Mouse (Mus musculus) intestine, embryonic 16.5 days (tissue): Measurements from ENCODE around the gene Tmem214. TPM values are rescaled to one million over a fixed set of nuclear protein-coding genes. Genes with fewer than 3 reads are reported as not detected.

Experiments used
- ATAC-seq: fragments of 200-750 bp; cut with Nextera tagmentation; 2 replicates; pipeline ENCODE4 v1.8.0; 2017; ENCODE audit warnings: moderate TSS enrichment, moderate library complexity
- H3K27ac ChIP-seq: fragments of 300-500 bp; sonication (generic); 2 replicates; pipeline ENCODE4 v1.5.1; 2014; ENCODE audit warnings: mild to moderate bottlenecking, low read length
- H3K27me3 ChIP-seq: fragments of 300-500 bp; sonication (generic); replicated peaks from 2 replicates; pipeline ENCODE4 v1.6.1; 2014; ENCODE audit warnings: low read length, control low read depth, mixed read lengths; ENCODE audit not compliant: control insufficient read depth, insufficient read depth
- H3K36me3 ChIP-seq: fragments of 300-500 bp; sonication (generic); 2 replicates; pipeline ENCODE4 v1.6.1; 2014; ENCODE audit warnings: low read length, control low read depth; ENCODE audit not compliant: control insufficient read depth, insufficient read depth
- H3K4me1 ChIP-seq: fragments of 300-500 bp; sonication (generic); 2 replicates; pipeline ENCODE4 v1.6.1; 2014; ENCODE audit warnings: low read length, control low read depth, mixed read lengths; ENCODE audit not compliant: control insufficient read depth, insufficient read depth
- H3K4me2 ChIP-seq: fragments of 300-500 bp; sonication (generic); 2 replicates; pipeline ENCODE4 v1.6.1; 2014; ENCODE audit warnings: low read depth, low read length, control low read depth
- H3K4me3 ChIP-seq: fragments of 300-500 bp; sonication (generic); 2 replicates; pipeline ENCODE4 v1.5.1; 2014; ENCODE audit warnings: mild to moderate bottlenecking, low read length
- H3K9ac ChIP-seq: fragments of 300-500 bp; sonication (generic); 2 replicates; pipeline ENCODE4 v1.6.1; 2014; ENCODE audit warnings: low read depth, low read length
- H3K9me3 ChIP-seq: fragments of 300-500 bp; sonication (generic); 2 replicates; pipeline ENCODE4 v1.6.1; 2016; ENCODE audit warnings: low read length, control low read depth; ENCODE audit not compliant: control insufficient read depth
- WGBS: fragments of 180-500 bp; shearing (Covaris S2); extraction: QIAGEN DNeasy Blood & Tissue Kit; methylation state at CpG from one replicate; pipeline ENCODE4 v1.1.7; 2014; 5-methylcytosine and 5-hydroxymethylcytosine counted together
- polyA plus RNA-seq: library from polyadenylated mRNA; unstranded; fragments of >200 nt; fragmentation: Nextera tagmentation; extraction: Ambion mirVana; gene quantifications from 2 replicates; pipeline ENCODE4 v1.2.1, GENCODE M21; 2015

Tmem214 gene
- polyA plus RNA-seq, 1 experiment from 2014 or later = 76.5 TPM

GRCm38 (mm10) chr5:30908426-30909299, 40.9 kb downstream of the Tmem214 start:
- peak overlapping the region; percentile 68 for H3K4me3 ChIP-seq

GRCm38 (mm10) chr5:30909300-30909659, 41.5 kb downstream of the Tmem214 start:
- 0 out of 2 replicates have a peak, but pooled peaks have one; percentile 1 for ATAC-seq
- WGBS = 16% methylated on average over 7 of the region's 7 CpGs
- peak overlapping the region; percentile 71 for H3K9ac ChIP-seq

More at GRCm38 (mm10) chr5:30908426-30909299, 40.9 kb downstream of the Tmem214 start:
- Histone ChIP-seq H3K4me2 (peak overlapping the region; percentile 81), H3K9me3 (no peaks in the 10 kb centered on the region), H3K9ac (peak overlapping the region; percentile 71), H3K36me3 (peaks cover 8% of the 10 kb centered on the region; the same call in 1 of the 2 replicates), H3K4me1 (peaks cover 63% of the 10 kb centered on the region), H3K27me3 (no peaks in the 10 kb centered on the region), H3K27ac (peak overlapping the region; percentile 96)
- peak; percentile 49 for ATAC-seq
- 28% methylated on average over 13 of the region's 13 CpGs for WGBS

GRCm38 (mm10) chr5:30909863-30910262, 42.1 kb downstream of the Tmem214 start:
- H3K4me3 ChIP-seq = no peak overlapping the region
- H3K27ac ChIP-seq = peak overlapping the region; percentile 96
- H3K4me2 ChIP-seq = no peak overlapping the region
- H3K9ac ChIP-seq = no peak overlapping the region
- 77% methylated on average over 7 of the region's 7 CpGs for WGBS
- H3K4me1 ChIP-seq = peaks cover 64% of the 10 kb centered on the region
- H3K36me3 ChIP-seq = peaks cover 5% of the 10 kb centered on the region; the same call in 1 of the 2 replicates
- ATAC-seq = no peak
- H3K27me3 ChIP-seq = no peaks in the 10 kb centered on the region
- H3K9me3 ChIP-seq = no peaks in the 10 kb centered on the region

More at GRCm38 (mm10) chr5:30909300-30909659, 41.5 kb downstream of the Tmem214 start:
- Histone ChIP-seq H3K4me1 (peaks cover 63% of the 10 kb centered on the region), H3K27me3 (no peaks in the 10 kb centered on the region), H3K4me3 (no peak overlapping the region), H3K4me2 (peak overlapping the region; percentile 81; the same call in 1 of the 2 replicates), H3K36me3 (peaks cover 8% of the 10 kb centered on the region; the same call in 1 of the 2 replicates), H3K27ac (peak overlapping the region; percentile 96), H3K9me3 (no peaks in the 10 kb centered on the region)

- Histone ChIP-seq H3K9me3 (no peaks in the 10 kb centered on the region), H3K4me1 (peaks cover 64% of the 10 kb centered on the region), H3K27me3 (no peaks in the 10 kb centered on the region), H3K9ac (peak overlapping the region; percentile 32; the same call in 1 of the 2 replicates), H3K27ac (peak overlapping the region; percentile 93), H3K36me3 (no peaks in the 10 kb centered on the region), H3K4me2 (no peak overlapping the region), H3K4me3 (no peak overlapping the region)
- ATAC-seq = no peak
Measured at GRCm38 (mm10) chr5:30910481-30910880, 42.7 kb downstream of the Tmem214 start.

GRCm38 (mm10) chr5:30912156-30912555, 44.3 kb downstream of the Tmem214 start:
- Histone ChIP-seq H3K9me3 (no peaks in the 10 kb centered on the region), H3K27me3 (no peaks in the 10 kb centered on the region), H3K9ac (peak overlapping the region; percentile 34; the same call in 1 of the 2 replicates), H3K4me2 (no peak overlapping the region), H3K4me1 (peaks cover 63% of the 10 kb centered on the region), H3K4me3 (no peak overlapping the region), H3K27ac (peak overlapping the region; percentile 93), H3K36me3 (no peaks in the 10 kb centered on the region)
- 45% methylated on average over 5 of the region's 5 CpGs for WGBS
- no peak for ATAC-seq

- Histone ChIP-seq H3K27me3 (no peaks in the 10 kb centered on the region), H3K27ac (peak within 1 kb of the TSS; percentile 93), H3K9ac (peak within 1 kb of the TSS; percentile 81), H3K36me3 (no peaks in the 10 kb centered on the region), H3K9me3 (no peaks in the 10 kb centered on the region), H3K4me3 (peak within 1 kb of the TSS; percentile 62), H3K4me2 (peak within 1 kb of the TSS; percentile 77), H3K4me1 (peaks cover 60% of the 10 kb centered on the region)
- 27% methylated on average over 13 of the region's 13 CpGs for WGBS
- peak; percentile 66 for ATAC-seq
Measured at GRCm38 (mm10) chr5:30913060-30913841, 45.4 kb downstream of the Tmem214 start, which contains the start of gene Emilin1. Emilin1 (plus strand) TSS chr5:30913402.

GRCm38 (mm10) chr5:30914101-30914635, 46.4 kb downstream of the Tmem214 start:
- Histone ChIP-seq H3K4me3 (peak overlapping the region; percentile 62), H3K9ac (peak overlapping the region; percentile 81), H3K4me1 (peaks cover 50% of the 10 kb centered on the region), H3K4me2 (peak overlapping the region; percentile 77), H3K36me3 (no peaks in the 10 kb centered on the region), H3K27me3 (no peaks in the 10 kb centered on the region), H3K27ac (peak overlapping the region; percentile 93), H3K9me3 (no peaks in the 10 kb centered on the region)
- WGBS = 39% methylated on average over 7 of the region's 7 CpGs
- ATAC-seq = no peak

GRCm38 (mm10) chr5:30914849-30915248, 47.0 kb downstream of the Tmem214 start:
- WGBS = 49% methylated on average over 6 of the region's 6 CpGs
- Histone ChIP-seq H3K27ac (peak overlapping the region; percentile 93), H3K36me3 (no peaks in the 10 kb centered on the region; the same call in 1 of the 2 replicates), H3K4me3 (peak overlapping the region; percentile 62), H3K27me3 (no peaks in the 10 kb centered on the region), H3K4me2 (peak overlapping the region; percentile 77), H3K9me3 (no peaks in the 10 kb centered on the region), H3K4me1 (peaks cover 45% of the 10 kb centered on the region), H3K9ac (peak overlapping the region; percentile 81)
- no peak for ATAC-seq

GRCm38 (mm10) chr5:30915456-30915855, 47.6 kb downstream of the Tmem214 start:
- Histone ChIP-seq H3K27me3 (no peaks in the 10 kb centered on the region), H3K4me1 (peaks cover 46% of the 10 kb centered on the region), H3K36me3 (no peaks in the 10 kb centered on the region; the same call in 1 of the 2 replicates), H3K4me2 (peak overlapping the region; percentile 77), H3K9me3 (no peaks in the 10 kb centered on the region), H3K4me3 (peak overlapping the region; percentile 62), H3K9ac (peak overlapping the region; percentile 81), H3K27ac (peak overlapping the region; percentile 93)
- WGBS = 50% methylated on average over 9 of the region's 9 CpGs
- ATAC-seq = peak; percentile 4
